Mouse (Mus musculus): Measurements from ENCODE around the gene Cd276.

DNA sequence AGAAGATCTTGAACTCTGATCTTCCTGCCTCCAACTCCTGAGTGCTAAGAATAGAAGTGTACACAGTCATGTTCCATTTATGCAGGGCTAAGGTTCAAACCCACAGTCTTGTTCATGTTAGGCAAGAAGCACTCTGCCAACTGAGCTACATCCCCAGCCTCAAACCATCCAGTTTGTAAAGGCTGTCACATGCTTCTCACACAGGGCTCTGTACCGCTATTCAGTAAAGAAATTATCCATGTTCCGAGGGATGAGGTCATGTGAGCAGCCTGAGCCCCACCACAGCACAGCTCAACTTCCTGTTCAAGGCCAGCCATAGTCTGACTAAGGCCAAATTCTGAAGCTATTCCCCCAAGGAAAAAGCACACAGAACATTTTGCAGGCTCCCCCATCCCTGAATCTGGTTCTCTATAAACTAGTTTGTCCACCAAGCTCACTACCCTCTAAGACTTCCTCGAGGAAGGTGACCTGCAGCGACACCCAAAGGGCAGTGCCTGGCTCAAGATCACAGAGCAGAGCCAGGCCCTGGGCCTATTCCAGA is 33.3 kb downstream of the Cd276 start:
- no peak for TF ChIP-seq CTCF (IDR thresholded peaks at IDR 0.05; ENCODE audit: low read depth)
- TF ChIP-seq EP300 (IDR thresholded peaks at IDR 0.05; ENCODE audit: low read depth) = no peak
